16 mouse cellular contexts compared by ENCODE assay signal in the genomic region with DNA sequence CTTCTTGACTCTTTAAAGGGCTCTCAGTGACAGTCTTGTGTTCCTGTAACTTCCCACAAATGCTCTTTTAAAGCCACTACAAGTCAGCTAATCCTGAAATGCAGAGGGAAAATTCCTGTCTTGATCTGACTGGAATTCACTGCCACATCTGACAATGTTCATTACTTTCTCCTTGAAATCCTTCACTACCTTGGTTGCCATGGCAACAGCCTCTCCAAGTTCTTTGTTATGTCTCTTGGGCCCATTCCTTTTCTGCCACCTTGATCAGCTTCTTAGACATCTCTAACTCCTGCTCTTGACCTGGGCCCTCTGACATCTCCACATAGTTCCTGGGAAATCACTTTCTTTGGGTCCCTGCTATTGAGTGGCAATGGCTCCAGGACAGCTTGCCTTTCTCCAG. TPM values are rescaled to one million over a fixed set of nuclear protein-coding genes. Genes with fewer than 3 reads are reported as not detected.
DNase-seq lines count a peak whose midpoint lies in the region; ATAC-seq lines count a peak whose summit lies in the region.
"Had no signal": no experiment of that assay in that cellular context is flagged by ENCODE, and none has a peak within 500 bp of the region (broad histone marks: within the 10 kb centered on the region; RNA-seq: fewer than 3 reads in every experiment).

No protein-coding gene starts in this region.

- H3K9me3 ChIP-seq in hindbrain, embryonic 13.5 days = no peaks in the 10 kb centered on the region
- H3K9me3 ChIP-seq in hindbrain, embryonic 10.5 days = no peaks in the 10 kb centered on the region
- H3K9me3 ChIP-seq in embryonic facial prominence, embryonic 10.5 days = no peaks in the 10 kb centered on the region
- no peaks in the 10 kb centered on the region for H3K9me3 ChIP-seq in limb, embryonic 11.5 days (ENCODE audit: control insufficient read depth, low read length)
- H3K9me3 ChIP-seq in kidney, embryonic 16.5 days (ENCODE audit: low read length) = no peaks in the 10 kb centered on the region
- H3K9me3 ChIP-seq: midbrain, embryonic 12.5 days had no signal

- no peak for DNase-seq in hindbrain, embryonic 10.5 days (ENCODE audit: low spot score)
- peak; percentile 57 for DNase-seq in R1 (ENCODE audit: low read depth, low spot score)
- no peak for DNase-seq in embryonic facial prominence, embryonic 10.5 days (ENCODE audit: low spot score)
- no peak for DNase-seq in limb, embryonic 11.5 days (ENCODE audit: low spot score)
- DNase-seq in adrenal gland, adult (ENCODE audit: inconsistent age in 2 of 2, low spot score in 1 of 2) = no peak
- DNase-seq: cerebellum, postnatal 14 days; heart, adult 18-20 months; kidney, adult 18-20 months; kidney, postnatal 36 days; lung, adult 18-20 months; lung, postnatal 36 days; thymus, postnatal 36 days had no signal

- peaks cover 26% of the 10 kb centered on the region for H3K36me3 ChIP-seq in hindbrain, embryonic 13.5 days
- H3K36me3 ChIP-seq in hindbrain, embryonic 10.5 days = peaks cover 36% of the 10 kb centered on the region
- H3K36me3 ChIP-seq in embryonic facial prominence, embryonic 10.5 days (replicated peaks) = peaks cover 42% of the 10 kb centered on the region
- no peaks in the 10 kb centered on the region; the same call in 1 of the 2 replicates for H3K36me3 ChIP-seq in limb, embryonic 11.5 days (ENCODE audit: control insufficient read depth, insufficient read depth, low read length)
- peaks cover 16% of the 10 kb centered on the region for H3K36me3 ChIP-seq in kidney, embryonic 16.5 days (ENCODE audit: insufficient read depth, low read length)

- H3K27me3 ChIP-seq in hindbrain, embryonic 13.5 days = 0 out of 2 replicates have a peak, but pooled peaks cover 3% of the 10 kb centered on the region
- peaks cover 36% of the 10 kb centered on the region for H3K27me3 ChIP-seq in hindbrain, embryonic 10.5 days (ENCODE audit: insufficient read depth, poor library complexity, severe bottlenecking)
- H3K27me3 ChIP-seq in embryonic facial prominence, embryonic 10.5 days (replicated peaks; ENCODE audit: low read depth, poor library complexity, severe bottlenecking) = no peaks in the 10 kb centered on the region
- no peaks in the 10 kb centered on the region for H3K27me3 ChIP-seq in limb, embryonic 11.5 days (ENCODE audit: control insufficient read depth, insufficient read depth, low read length)
- no peaks in the 10 kb centered on the region for H3K27me3 ChIP-seq in kidney, embryonic 16.5 days (ENCODE audit: insufficient read depth, low read length)

- H3K4me3 ChIP-seq in hindbrain, embryonic 13.5 days = no peak overlapping the region
- H3K4me3 ChIP-seq in hindbrain, embryonic 10.5 days = no peak overlapping the region
- no peak overlapping the region for H3K4me3 ChIP-seq in embryonic facial prominence, embryonic 10.5 days
- H3K4me3 ChIP-seq in limb, embryonic 11.5 days (ENCODE audit: low read depth, low read length) = no peak overlapping the region
- H3K4me3 ChIP-seq in kidney, embryonic 16.5 days (ENCODE audit: low read length) = no peak overlapping the region
- H3K4me3 ChIP-seq: midbrain, embryonic 12.5 days had no signal

- no peak overlapping the region for H3K4me2 ChIP-seq in hindbrain, embryonic 13.5 days
- no peak overlapping the region for H3K4me2 ChIP-seq in limb, embryonic 11.5 days (ENCODE audit: low read depth, severe bottlenecking)
- no peak overlapping the region for H3K4me2 ChIP-seq in kidney, embryonic 16.5 days (replicated peaks; ENCODE audit: low read depth, low read length)
- H3K4me2 ChIP-seq: midbrain, embryonic 12.5 days had no signal

- H3K9ac ChIP-seq in hindbrain, embryonic 13.5 days = no peak overlapping the region
- no peak overlapping the region for H3K9ac ChIP-seq in limb, embryonic 11.5 days (ENCODE audit: low read length)
- H3K9ac ChIP-seq in kidney, embryonic 16.5 days (replicated peaks; ENCODE audit: low read length) = no peak overlapping the region
- H3K9ac ChIP-seq: midbrain, embryonic 12.5 days had no signal

- H3K27ac ChIP-seq in hindbrain, embryonic 13.5 days = peak overlapping the region; percentile 49
- no peak overlapping the region; the same call in 1 of the 2 replicates for H3K27ac ChIP-seq in hindbrain, embryonic 10.5 days
- peak overlapping the region; percentile 71 for H3K27ac ChIP-seq in embryonic facial prominence, embryonic 10.5 days (replicated peaks)
- 0 out of 2 replicates have a peak overlapping the region, but pooled peaks have one; percentile 48 for H3K27ac ChIP-seq in limb, embryonic 11.5 days (replicated peaks; ENCODE audit: low read depth, low read length)
- H3K27ac ChIP-seq in kidney, embryonic 16.5 days (ENCODE audit: low read length) = no peak overlapping the region

- ATAC-seq in hindbrain, embryonic 13.5 days (ENCODE audit: low FRiP score) = no peak
- ATAC-seq in limb, embryonic 11.5 days (ENCODE audit: insufficient number of reproducible peaks, low FRiP score, low TSS enrichment, low read depth) = no peak
- no peak for ATAC-seq in kidney, embryonic 16.5 days (ENCODE audit: low FRiP score, low TSS enrichment)

- peaks cover 51% of the 10 kb centered on the region for H3K4me1 ChIP-seq in hindbrain, embryonic 13.5 days (replicated peaks)
- H3K4me1 ChIP-seq in hindbrain, embryonic 10.5 days (replicated peaks) = peaks cover 69% of the 10 kb centered on the region
- H3K4me1 ChIP-seq in embryonic facial prominence, embryonic 10.5 days = peaks cover 70% of the 10 kb centered on the region
- peaks cover 26% of the 10 kb centered on the region for H3K4me1 ChIP-seq in limb, embryonic 11.5 days (ENCODE audit: control insufficient read depth, insufficient read depth, low read length)
- H3K4me1 ChIP-seq in kidney, embryonic 16.5 days (ENCODE audit: insufficient read depth, low read length) = no peaks in the 10 kb centered on the region

RNA-seq across cellular contexts. Expression of a gene that starts 13.2 kb away (rescaled TPM):
- 6,024 and 6,534 TPM in 2 replicates for polyA plus RNA-seq in hindbrain, embryonic 13.5 days (2015; fragmentation: Nextera tagmentation; extraction: Ambion mirVana)
- 1,503 and 2,739 TPM in 2 replicates for polyA plus RNA-seq in hindbrain, embryonic 10.5 days (2016; fragmentation: Nextera tagmentation; extraction: Ambion mirVana)
- polyA plus RNA-seq in embryonic facial prominence, embryonic 10.5 days (2016; fragmentation: Nextera tagmentation; extraction: Ambion mirVana) = 2,080 and 2,294 TPM in 2 replicates
- polyA plus RNA-seq in limb, embryonic 11.5 days (2014; fragmentation: Nextera tagmentation; extraction: Ambion mirVana) = 1,283 and 1,480 TPM in 2 replicates
- 227 and 246 TPM in 2 replicates for polyA plus RNA-seq in kidney, embryonic 16.5 days (2015; fragmentation: Nextera tagmentation; extraction: Ambion mirVana)
- polyA plus RNA-seq: liver, adult 2 months had no signal

RNA-seq across cellular contexts. Expression of a gene that starts 24.4 kb away (rescaled TPM):
- 219 and 232 TPM in 2 replicates for polyA plus RNA-seq in hindbrain, embryonic 13.5 days (2015; fragmentation: Nextera tagmentation; extraction: Ambion mirVana)
- 78.4 and 100.0 TPM in 2 replicates for polyA plus RNA-seq in hindbrain, embryonic 10.5 days (2016; fragmentation: Nextera tagmentation; extraction: Ambion mirVana)
- polyA plus RNA-seq in embryonic facial prominence, embryonic 10.5 days (2016; fragmentation: Nextera tagmentation; extraction: Ambion mirVana) = 82.1 and 82.3 TPM in 2 replicates
- 73.8 and 76.0 TPM in 2 replicates for polyA plus RNA-seq in limb, embryonic 11.5 days (2014; fragmentation: Nextera tagmentation; extraction: Ambion mirVana)
- 55.8 and 60.8 TPM in 2 replicates for polyA plus RNA-seq in kidney, embryonic 16.5 days (2015; fragmentation: Nextera tagmentation; extraction: Ambion mirVana)

Comparison
In these comparisons a context has a peak if more than half of its experiments do, and no peak if none do; other contexts are left out.
1. H3K27ac ChIP-seq: peak in hindbrain, embryonic 13.5 days (single experiment), embryonic facial prominence, embryonic 10.5 days (single experiment) and limb, embryonic 11.5 days (single experiment); none in hindbrain, embryonic 10.5 days (single experiment) and kidney, embryonic 16.5 days (single experiment).